Mouse (Mus musculus) testis, adult 2 months (tissue): Measurements from ENCODE around the gene Spag9. TPM values are rescaled to one million over a fixed set of nuclear protein-coding genes. Genes with fewer than 3 reads are reported as not detected.

Experiments
- H3K27ac ChIP-seq: fragments of 200-500 bp; 2 replicates; pipeline ENCODE4 v1.5.1; 2012; ENCODE audit warnings: low read depth, low read length; ENCODE audit not compliant: control insufficient read depth, insufficient read depth
- H3K27me3 ChIP-seq: fragments of 200-500 bp; 2 replicates; pipeline ENCODE4 v1.6.1; 2012; ENCODE audit warnings: mild to moderate bottlenecking, low read length, moderate library complexity; ENCODE audit not compliant: control insufficient read depth, insufficient read depth
- H3K36me3 ChIP-seq: fragments of 200-500 bp; 2 replicates; pipeline ENCODE4 v1.6.1; 2012; ENCODE audit warnings: mild to moderate bottlenecking, low read length; ENCODE audit not compliant: control insufficient read depth, insufficient read depth
- H3K4me1 ChIP-seq: fragments of 200-500 bp; 2 replicates; pipeline ENCODE4 v1.6.1; 2012; ENCODE audit warnings: low read length; ENCODE audit not compliant: control insufficient read depth, insufficient read depth
- H3K4me3 ChIP-seq: fragments of 200-500 bp; 2 replicates; pipeline ENCODE4 v1.5.1; 2012; ENCODE audit warnings: low read depth, mild to moderate bottlenecking, low read length, moderate library complexity, mixed read lengths; ENCODE audit not compliant: control insufficient read depth
- CTCF ChIP-seq: fragments of 200-500 bp; IDR thresholded peaks from 2 replicates; pipeline ENCODE4 v1.5.1; 2012; ENCODE audit warnings: low read depth, mild to moderate bottlenecking, inconsistent platforms, low read length, moderate library complexity; ENCODE audit not compliant: control insufficient read depth, insufficient read depth, insufficient replicate concordance
- POLR2A ChIP-seq: fragments of 200-500 bp; IDR thresholded peaks from 2 replicates; pipeline ENCODE4 v1.6.1; 2012; ENCODE audit warnings: low read depth, mild to moderate bottlenecking, inconsistent platforms, low read length, moderate library complexity; ENCODE audit not compliant: control insufficient read depth
- polyA plus RNA-seq: library from polyadenylated mRNA; depleted of rRNA; stranded (reverse); fragments of >200 nt; gene quantifications from 2 replicates; pipeline ENCODE4 v1.2.3, GENCODE M21; 2012

Gene Spag9
- polyA plus RNA-seq, 1 experiment: 18.8 TPM

DNA sequence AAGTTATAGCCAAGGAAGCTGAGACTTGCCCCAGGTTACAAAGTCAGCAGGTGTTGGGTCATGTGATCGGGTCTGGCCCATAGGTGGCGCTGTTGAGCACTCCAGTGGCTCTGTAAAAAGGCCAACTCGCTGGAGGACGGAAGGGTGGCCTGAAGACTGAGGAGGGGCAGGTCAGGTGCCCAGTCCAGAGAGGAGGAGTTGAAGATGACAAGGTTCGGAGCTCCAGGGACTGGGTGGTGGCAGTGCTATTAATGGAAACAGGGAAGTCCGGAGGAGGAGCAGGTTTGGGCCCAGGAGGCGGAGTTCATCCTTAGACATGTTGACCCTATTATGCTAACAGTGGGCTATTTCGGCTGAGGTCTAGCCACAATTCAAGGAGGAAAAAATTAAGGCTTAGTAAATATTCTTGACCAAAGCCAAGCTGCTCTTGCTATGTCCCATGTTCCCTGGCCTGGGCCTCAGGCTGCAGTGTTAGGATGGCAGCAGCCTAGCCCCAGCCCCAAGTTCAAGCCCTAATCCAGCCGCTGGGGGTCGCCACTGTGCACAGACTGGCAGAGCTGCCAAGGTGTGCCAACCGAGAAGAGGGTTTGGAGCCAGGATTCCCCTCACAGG is 137.6 kb downstream of the Spag9 start:
- no peaks in the 10 kb centered on the region for H3K36me3 ChIP-seq
- no peak overlapping the region for H3K27ac ChIP-seq
- no peaks in the 10 kb centered on the region for H3K27me3 ChIP-seq
- no peak for TF ChIP-seq POLR2A
- TF ChIP-seq CTCF: peak; percentile 95
- H3K4me3 ChIP-seq: no peak overlapping the region
- H3K4me1 ChIP-seq: peaks cover 17% of the 10 kb centered on the region

DNA sequence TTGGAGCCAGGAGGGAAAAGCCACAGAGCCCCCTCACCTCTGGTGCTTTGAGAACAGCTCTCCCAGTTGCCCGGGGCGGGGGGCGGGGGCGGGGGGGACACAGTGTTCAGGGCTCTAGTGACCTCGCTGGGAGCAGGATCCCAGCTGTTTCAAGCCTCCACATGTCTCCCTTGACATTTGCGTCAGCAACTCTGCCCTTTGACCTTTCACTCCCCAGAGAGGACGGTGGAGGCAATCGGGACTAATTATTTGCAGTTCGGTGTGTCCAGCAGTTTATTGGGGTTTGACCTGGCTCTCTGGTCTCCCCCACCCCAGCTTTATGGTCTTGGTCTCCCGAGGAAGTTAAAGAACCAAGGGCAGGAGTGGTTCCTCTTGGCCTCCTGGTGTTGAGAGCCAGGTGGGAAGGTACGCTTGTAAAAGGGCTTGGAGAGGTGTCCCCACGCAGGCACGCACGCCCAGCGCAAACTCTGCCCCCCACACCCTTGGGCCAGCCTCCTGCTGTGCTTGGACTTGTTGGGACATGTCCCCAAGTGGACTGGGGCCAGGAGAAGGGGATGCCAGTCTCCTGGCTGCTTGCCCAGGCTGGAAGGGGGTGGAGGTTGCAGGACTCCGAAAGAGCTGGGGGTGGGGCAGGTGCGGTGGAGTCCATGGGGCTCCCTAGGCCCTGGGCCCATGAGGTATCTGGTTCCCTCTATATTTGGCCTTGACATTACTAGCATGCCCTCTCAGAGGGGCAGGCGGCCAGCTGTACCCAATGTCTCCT is 138.4 kb downstream of the Spag9 start:
- Histone ChIP-seq H3K27ac (no peak overlapping the region), H3K4me1 (peaks cover 20% of the 10 kb centered on the region), H3K36me3 (no peaks in the 10 kb centered on the region), H3K27me3 (no peaks in the 10 kb centered on the region), H3K4me3 (no peak overlapping the region)
- TF ChIP-seq POLR2A: no peak
- no peak for TF ChIP-seq CTCF

DNA sequence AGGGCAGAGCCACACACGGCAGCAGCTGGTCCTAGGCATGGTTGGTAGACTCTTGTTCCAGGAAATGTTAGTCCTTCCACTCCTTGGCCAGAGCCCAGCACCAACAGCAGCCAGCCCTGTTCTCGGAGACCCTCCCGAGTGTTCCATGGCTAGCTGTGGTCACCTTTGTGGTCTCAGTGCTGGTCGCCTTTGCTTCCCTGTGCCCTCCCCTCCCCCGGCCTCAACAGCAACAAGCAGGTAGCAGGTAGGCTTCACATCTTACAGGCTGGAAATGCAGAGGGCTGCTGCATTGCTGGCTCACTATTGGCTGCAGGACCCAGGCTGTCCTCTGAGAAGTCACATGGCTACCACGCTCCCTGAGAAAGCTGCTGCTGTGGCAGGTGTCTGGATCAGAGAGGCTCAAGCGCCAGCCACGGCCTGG is 139.7 kb downstream of the Spag9 start:
- H3K4me1 ChIP-seq: peaks cover 18% of the 10 kb centered on the region
- no peaks in the 10 kb centered on the region for H3K27me3 ChIP-seq
- no peaks in the 10 kb centered on the region for H3K36me3 ChIP-seq
- TF ChIP-seq POLR2A (no peak), CTCF (no peak)
- no peak overlapping the region for H3K27ac ChIP-seq
- H3K4me3 ChIP-seq: no peak overlapping the region

DNA sequence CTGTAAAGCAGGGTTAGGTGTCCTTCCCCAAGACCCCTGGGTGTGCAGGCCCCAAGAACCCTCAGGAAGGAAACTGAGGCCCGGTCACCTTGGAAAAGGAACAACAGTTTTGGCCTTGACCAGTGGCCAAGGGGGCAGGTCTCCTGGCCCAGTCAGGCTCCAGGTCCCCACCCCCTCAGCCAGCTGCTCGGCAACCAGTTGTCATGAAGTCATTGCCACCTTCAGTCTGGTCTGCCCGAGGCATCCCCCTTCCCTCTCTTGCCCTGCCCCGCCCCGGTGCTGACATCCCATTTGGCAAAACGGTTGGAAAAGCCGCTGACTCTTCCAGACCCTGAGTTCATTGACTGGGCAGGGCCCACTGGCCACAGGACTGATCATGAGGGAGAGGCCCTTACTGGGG is 140.8 kb downstream of the Spag9 start:
- Histone ChIP-seq H3K4me3 (no peak overlapping the region), H3K36me3 (no peaks in the 10 kb centered on the region), H3K27ac (no peak overlapping the region), H3K27me3 (no peaks in the 10 kb centered on the region), H3K4me1 (peaks cover 18% of the 10 kb centered on the region)
- TF ChIP-seq CTCF (no peak), POLR2A (no peak; the same call in 1 of the 2 replicates)

DNA sequence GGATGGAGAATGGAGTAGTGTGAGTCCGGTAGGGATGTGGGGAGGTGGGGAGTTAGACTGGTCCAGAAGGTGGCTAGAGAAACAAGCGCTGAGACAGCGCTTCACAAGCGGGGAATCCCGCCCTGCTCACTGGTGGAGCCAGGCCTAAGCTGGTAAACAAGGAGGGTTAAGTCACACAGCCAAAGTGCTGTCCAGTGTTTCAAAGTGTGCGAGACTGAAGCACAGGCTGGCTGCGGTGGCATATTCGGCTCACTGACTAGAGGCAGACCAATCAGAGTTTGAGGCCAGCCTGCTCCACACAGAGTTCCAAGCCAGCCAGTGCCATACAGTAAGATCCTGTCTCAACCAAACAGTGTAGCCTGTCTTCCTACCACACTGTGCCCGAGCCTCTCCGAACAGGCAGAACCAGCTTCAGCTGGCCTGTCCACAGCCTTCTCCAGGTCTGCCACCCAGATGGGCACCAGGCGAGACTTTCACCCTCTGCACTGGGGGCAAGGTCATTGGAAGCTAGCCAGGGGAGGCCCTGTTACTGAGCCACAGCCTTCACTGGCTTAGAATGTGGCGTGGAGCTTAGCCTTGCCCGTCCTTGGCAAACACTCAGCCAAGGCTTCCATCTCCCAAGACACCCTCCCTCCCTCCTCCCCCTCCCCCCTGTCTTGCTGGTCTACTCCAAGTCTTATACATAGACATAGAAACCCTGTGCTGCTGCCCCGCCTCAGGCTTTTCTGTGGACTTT is 141.6 kb downstream of the Spag9 start:
- Histone ChIP-seq H3K36me3 (no peaks in the 10 kb centered on the region), H3K27ac (no peak overlapping the region), H3K4me1 (peaks cover 18% of the 10 kb centered on the region), H3K4me3 (no peak overlapping the region), H3K27me3 (no peaks in the 10 kb centered on the region)
- TF ChIP-seq CTCF (no peak), POLR2A (no peak)

DNA sequence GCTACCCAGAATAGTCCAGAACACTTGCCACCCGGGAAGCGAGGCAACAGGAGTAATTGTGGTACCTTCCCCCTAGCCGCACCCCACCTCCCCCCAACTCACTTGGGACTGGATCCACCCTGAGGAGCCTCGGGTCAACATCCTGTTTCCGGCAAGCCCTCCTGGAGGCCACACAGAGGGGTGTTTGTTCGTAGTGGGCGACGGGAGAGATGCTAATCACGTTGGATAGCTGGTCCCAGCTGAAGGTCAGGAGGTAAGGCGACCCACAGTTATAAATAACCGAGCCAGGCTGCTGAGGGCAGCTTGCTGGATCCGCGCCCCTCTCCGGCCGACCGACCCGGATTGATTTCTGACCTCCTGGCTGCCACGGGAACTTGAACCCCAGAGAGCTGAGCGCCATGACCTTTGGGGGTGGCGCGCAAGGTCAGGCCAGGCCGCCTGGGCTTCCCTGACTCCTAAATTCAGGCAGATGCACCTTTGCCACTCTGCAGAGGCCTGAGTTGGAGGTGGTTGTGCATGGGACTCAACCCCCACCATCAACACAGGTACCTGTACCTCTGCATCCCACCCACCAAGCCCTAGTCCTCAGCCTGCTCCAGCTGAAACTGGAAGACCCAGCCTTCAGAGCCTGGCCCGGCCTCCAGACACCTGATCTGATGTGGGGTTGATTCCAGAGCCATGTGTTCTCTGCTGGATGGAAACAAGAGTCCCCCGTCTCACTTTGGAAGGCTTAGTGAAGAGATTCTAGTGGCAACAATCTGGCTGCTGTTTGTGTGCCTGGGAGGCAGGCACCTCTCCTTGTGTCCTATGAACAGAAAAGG is 142.7 kb downstream of the Spag9 start:
- no peaks in the 10 kb centered on the region for H3K27me3 ChIP-seq
- TF ChIP-seq CTCF (no peak), POLR2A (no peak)
- peaks cover 17% of the 10 kb centered on the region for H3K4me1 ChIP-seq
- H3K4me3 ChIP-seq: no peak overlapping the region
- no peaks in the 10 kb centered on the region for H3K36me3 ChIP-seq
- H3K27ac ChIP-seq: no peak overlapping the region
